Mouse (Mus musculus) gastrocnemius, adult 2 months (tissue): Measurements from ENCODE around the gene Slc35a2. TPM values are rescaled to one million over a fixed set of nuclear protein-coding genes. Genes with fewer than 3 reads are reported as not detected.

Experiments used
- DNase-seq: peaks from one replicate; pipeline ENCODE4 v3.0.0; 2022
- H3K27ac ChIP-seq: fragments of 200-600 bp; 2 replicates; pipeline ENCODE4 v1.8.1; 2022; ENCODE audit warnings: mild to moderate bottlenecking
- H3K4me3 ChIP-seq: fragments of 200-600 bp; 2 replicates; pipeline ENCODE4 v1.8.1; 2022; ENCODE audit warnings: mild to moderate bottlenecking, moderate library complexity
- CTCF ChIP-seq: fragments of 200-600 bp; IDR thresholded peaks from 2 replicates; pipeline ENCODE4 v1.8.1; 2022; ENCODE audit warnings: antibody characterized with exemption, mild to moderate bottlenecking, moderate library complexity
- intact Hi-C: fragments of 180-260 bp; cut with DNase I; formaldehyde crosslinking; loops from one replicate; pipeline ENCODE4 v1.15.1; 2025
- long read RNA-seq, 2 experiments: library from polyadenylated mRNA; stranded (forward); transcript quantifications; one replicate each; pipeline ENCODE4 v2.0.0; 2021
- total RNA-seq, 2 experiments: library from RNA; stranded (reverse); gene quantifications; 2 replicates each; pipeline ENCODE4 v1.2.3; 2021

The Slc35a2 gene
- total RNA-seq: 10 to 100 TPM in 1 of 2 experiments, 1 to 10 TPM in 1; 8.8 to 10.9 TPM
- long read RNA-seq, experiment 1, transcript Slc35a2-202 (4 exons, 3,094 nt): major isoform, 5 of 10 reads
- long read RNA-seq, experiment 1, partial matches to known transcripts: 0 of 10 reads
- long read RNA-seq, experiment 1, other reads (novel, unspliced or antisense): 3 of 10 reads
- long read RNA-seq, experiment 2, partial matches to known transcripts: 0 of 5 reads
- long read RNA-seq, experiment 2, other reads (novel, unspliced or antisense): 0 of 5 reads

DNA sequence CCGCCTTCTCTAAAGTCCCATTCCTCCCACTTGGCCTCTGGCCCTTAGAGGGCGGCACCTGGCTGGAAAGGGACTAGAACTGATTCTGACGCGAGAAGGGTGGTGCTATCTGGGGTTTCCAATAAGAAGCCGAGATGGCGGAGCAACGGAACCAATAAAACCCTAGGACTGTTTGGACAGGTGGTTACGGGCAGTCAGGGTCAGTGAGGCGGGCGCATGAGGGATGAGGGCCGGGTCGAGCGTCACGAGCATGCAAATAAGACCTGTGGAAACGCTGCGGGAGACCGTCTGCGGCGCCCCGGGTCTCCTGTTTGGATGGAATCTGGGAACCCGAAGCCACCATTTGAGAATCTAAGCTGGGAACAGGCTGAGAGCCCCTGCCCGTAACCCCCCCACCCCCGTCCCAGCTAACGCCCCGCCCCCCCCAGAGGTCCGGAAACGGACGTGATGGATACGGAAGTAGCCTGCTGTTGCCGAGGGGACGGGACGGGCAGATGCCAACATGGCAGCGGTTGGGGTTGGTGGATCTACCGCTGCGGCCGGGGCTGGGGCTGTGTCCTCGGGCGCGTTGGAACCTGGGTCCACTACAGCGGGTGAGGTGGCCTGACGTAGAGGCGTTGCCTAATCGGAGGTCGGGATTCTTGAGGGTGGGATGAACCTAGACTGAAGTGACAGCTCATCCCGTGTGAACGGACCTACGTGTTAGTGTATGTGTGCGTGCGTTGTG, at the start of gene Slc35a2:
Slc35a2 (plus strand) TSS at position 188 of the 727 bp plus-strand sequence.
- intact Hi-C loops: no loop called here
- Histone ChIP-seq H3K4me3 (peak within 1 kb of the TSS; percentile 78), H3K27ac (peak within 1 kb of the TSS; percentile 93)
- peak; percentile 0; the same call in 1 of the 2 replicates for TF ChIP-seq CTCF
- DNase-seq: peak; percentile 92

DNA sequence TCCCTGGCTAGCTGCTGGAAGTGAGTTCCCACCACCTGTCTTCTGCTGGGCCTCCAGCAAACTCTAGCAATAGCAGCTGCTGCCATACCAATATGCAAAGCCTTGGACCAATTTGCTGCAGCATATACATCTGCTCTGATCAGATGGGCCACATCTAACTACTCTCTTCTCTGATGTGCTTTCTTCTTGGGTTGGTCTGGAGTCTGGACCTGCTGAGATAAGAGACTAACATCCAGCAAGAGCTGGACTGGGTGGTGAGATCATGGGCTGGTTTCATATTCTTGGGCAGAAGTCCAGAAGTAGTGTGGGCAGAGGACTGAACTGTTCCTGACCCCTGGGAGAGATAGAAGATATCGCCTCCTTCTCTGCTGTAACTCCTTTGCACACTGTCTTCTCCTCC, 46.7 kb upstream of the Slc35a2 start:
- intact Hi-C loops: no loop called here
- Histone ChIP-seq H3K27ac (no peak overlapping the region), H3K4me3 (no peak overlapping the region)
- DNase-seq: no peak
- no peak for TF ChIP-seq CTCF

DNA sequence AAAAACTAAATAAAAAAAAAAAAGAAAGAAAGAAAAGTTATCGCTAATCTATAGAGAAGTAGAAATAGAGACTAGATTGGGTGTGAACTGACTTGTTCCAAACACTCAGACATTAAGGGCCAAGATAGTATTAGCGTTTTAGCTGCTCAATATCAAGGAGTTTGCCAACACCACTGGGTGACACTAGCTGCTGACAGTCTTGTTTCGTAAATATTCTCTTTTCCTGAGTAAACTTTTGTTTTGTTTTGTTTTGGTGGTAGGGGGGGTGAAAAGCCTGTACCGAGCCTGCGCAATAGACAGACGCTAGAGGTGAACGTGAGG, 43.0 kb upstream of the Slc35a2 start:
- TF ChIP-seq CTCF: no peak
- peak overlapping the region; percentile 69 for H3K4me3 ChIP-seq
- DNase-seq: no peak
- intact Hi-C loops: loop anchor here (5.0 kb wide), 1 partner anchor 36 kb away; the partner anchor contains the start of gene Pim2
- H3K27ac ChIP-seq: peak overlapping the region; percentile 93

DNA sequence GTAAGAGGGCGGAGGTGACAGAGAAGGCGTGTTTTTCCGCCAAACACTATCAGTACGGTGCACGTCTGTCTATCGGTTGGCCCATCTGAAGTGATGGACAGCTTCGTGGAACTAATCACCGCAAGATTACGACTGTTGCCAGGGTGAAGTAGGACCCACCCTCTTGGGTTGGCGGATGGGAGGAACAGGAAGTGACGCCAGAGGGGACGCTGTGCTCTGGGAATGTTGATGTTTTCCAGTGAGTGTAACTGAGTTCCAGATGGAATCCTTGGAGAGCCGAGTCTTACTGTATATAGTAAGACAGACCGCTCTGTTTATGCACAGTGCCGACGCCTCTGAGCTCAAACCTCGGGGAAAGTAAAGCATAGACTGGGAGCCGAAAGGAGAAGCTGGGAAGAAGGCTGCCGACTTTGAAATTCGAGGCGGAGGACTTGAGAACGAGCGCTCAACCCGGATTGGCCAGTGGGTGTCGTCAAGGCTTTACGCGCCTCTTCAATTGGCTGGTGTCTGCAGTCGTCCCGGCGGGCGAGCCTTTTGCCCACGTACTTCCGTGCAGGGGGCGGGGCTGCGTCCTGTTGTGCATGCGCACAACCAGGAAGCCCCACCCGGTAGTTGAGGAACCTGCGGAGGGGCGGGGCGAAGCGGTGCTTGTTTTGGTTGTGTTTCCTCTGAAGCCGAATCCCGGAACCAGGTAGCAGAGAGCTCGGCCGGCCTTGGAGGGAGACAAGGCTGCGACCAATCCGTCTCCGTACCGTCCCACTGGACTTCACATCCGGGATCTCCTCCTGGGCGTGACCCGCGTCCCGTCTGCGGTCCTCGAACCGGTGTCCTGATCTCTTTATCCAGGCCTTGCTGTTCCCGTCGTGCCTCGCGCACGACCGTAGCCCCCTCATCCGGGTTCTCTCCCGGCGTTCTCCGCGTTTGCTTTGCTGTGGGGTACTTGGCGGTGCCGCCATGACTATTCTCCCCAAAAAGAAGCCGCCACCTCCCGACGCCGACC, 42.4 kb upstream of the Slc35a2 start, which contains the start of gene Otud5:
Otud5 (plus strand) TSS at position 202 of the 1,000 bp plus-strand sequence.
- Histone ChIP-seq H3K27ac (peak within 1 kb of the TSS; percentile 96), H3K4me3 (peak within 1 kb of the TSS; percentile 74)
- no peak for TF ChIP-seq CTCF
- peak; percentile 96 for DNase-seq
- intact Hi-C loops: loop anchor here (5.0 kb wide), 1 partner anchor 36 kb away; the partner anchor contains the start of gene Pim2

DNA sequence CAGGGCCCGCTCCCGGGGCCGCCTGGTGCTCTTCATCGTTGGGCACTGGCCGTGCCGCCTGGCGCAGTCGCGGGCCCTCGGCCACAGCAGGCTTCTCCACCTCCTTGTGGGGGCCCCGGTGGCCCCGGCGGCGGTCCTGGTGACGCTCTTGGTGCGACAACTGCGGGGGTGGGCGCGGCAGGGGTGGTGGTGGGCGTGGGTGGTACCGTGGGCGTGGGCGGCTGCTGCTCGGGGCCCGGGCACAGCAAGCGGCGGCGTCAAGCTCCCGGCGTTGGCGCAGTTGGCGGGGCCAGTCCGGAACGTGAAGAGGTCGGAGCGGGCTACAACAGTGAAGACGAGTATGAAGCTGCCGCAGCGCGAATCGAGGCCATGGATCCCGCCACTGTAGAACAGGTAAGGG, 41.5 kb upstream of the Slc35a2 start:
- Histone ChIP-seq H3K27ac (peak overlapping the region; percentile 96), H3K4me3 (peak overlapping the region; percentile 74)
- peak; percentile 29 for DNase-seq
- TF ChIP-seq CTCF: no peak
- intact Hi-C loops: loop anchor here (5.0 kb wide), 1 partner anchor 35 kb away; the partner anchor contains the start of gene Pim2

DNA sequence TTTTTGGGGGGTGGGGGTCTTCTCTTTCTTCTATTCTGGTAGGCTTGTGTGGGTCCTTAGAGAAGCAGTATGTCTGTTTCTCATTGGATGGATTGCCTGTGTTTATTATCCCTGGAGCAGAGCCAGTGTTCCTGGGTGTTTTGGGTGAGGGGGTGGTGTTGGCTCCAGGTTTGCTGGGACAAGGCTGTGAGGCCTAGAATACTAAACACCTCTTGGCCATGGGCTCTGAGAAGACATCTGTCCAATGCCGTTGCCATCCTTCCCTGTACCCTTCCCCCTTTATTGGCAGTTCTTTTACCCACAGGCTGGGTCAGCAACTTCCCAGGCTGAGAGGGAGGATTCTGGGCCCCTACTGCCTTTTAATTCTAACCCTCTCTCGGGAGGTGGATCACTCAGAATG, 36.0 kb upstream of the Slc35a2 start:
- no peak overlapping the region for H3K4me3 ChIP-seq
- intact Hi-C loops: loop anchor here (5.0 kb wide), 1 partner anchor 99 kb away; the partner anchor contains the start of gene Hdac6
- no peak overlapping the region for H3K27ac ChIP-seq
- TF ChIP-seq CTCF: no peak
- DNase-seq: no peak

DNA sequence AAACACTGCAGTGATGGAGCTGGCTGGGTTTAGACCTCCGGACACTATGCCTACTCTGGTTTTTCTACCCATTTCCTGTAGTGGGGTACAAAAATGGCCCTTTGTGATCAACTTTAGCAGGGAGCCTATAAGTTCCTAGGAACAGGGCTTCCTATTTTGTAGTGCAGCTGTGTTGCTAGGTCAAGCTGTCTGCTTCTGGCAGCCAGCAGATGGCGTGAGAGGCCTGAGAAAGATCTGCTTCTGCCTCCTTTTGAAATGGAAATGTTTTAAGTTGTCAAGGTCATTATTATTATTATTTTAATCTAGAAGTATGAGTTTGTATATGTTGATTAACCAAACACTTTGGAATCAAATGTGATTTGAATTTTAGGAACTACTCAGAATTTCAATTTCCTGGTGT, 29.2 kb upstream of the Slc35a2 start:
- intact Hi-C loops: loop anchor here (5.0 kb wide), 1 partner anchor 163 kb away; the partner anchor contains the start of gene Glod5

DNA sequence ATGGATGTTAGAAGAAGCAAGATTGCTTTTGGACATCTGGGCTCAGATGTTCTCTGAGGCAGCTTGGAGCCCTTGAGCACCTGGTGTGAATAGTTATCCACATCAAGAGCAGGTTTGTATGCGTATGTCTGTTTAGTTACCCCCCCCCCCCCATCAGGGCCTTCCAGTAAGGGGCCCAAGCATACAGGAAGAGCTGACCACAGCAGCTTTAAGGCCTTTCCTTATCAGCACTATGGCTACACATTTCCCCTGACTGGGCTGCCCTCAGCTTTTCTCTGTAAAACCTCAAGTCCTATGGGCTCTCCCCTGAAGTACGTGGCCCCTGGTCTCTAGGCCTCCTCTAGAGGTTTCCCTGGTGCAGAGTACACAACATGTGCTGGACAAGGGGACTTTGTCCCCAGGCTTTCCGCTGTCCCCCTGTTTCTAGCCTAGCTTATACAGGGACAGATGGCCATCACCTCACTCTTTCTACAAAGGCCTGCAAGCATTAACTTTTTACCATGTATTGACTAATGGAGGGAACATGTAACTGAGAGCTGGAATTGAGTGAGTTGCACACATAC, 24.6 kb upstream of the Slc35a2 start:
- Histone ChIP-seq H3K4me3 (no peak overlapping the region), H3K27ac (no peak overlapping the region)
- no peak for TF ChIP-seq CTCF
- DNase-seq: no peak
- intact Hi-C loops: no loop called here

More for the DNA sequence above, 29.2 kb upstream of the Slc35a2 start:
- peak; percentile 71 for TF ChIP-seq CTCF
- Histone ChIP-seq H3K27ac (no peak overlapping the region), H3K4me3 (no peak overlapping the region)
- peak; percentile 44 for DNase-seq

DNA sequence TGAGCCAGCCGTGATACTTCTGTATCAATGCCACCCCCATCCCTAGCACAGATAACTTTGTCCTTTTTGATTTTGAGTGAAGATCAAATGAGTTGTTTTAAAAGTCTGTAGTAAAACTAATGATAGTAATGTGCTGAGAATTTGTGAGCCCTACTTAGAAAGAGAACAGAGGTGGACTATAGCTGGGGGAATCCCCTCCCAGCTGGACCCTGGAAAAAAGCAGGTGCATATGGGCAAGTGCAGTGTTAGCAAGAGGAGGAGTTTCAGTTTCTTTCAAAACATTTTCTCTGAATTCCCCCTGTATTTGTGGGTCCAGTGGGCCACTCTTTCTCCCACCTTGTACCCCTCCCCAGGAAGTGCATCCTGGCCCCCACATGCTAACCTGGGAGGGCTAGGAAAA, 20.6 kb upstream of the Slc35a2 start:
- DNase-seq: no peak
- Histone ChIP-seq H3K27ac (no peak overlapping the region), H3K4me3 (no peak overlapping the region)
- intact Hi-C loops: no loop called here
- TF ChIP-seq CTCF: no peak

DNA sequence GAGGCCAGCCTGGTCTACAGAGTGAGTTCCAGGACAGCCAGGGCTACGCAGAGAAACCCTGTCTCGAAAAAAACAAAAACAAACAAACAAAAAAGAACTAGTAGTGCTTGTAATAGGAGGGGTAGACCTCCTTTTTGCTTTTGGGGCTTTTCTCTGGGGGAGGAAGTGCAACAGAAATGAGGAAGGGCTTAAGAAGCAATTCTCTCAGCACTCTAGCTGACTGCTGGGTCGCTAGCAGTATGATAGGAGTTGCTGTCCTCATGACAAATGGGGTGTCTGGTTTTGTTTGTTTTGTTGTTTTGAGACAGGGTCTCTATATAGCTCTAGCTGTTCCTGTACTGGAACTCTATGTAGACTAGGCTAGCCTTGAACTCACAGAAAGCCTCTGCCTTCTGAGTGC, 19.3 kb upstream of the Slc35a2 start:
- DNase-seq: no peak
- H3K4me3 ChIP-seq: no peak overlapping the region
- intact Hi-C loops: no loop called here
- no peak overlapping the region for H3K27ac ChIP-seq
- no peak for TF ChIP-seq CTCF

DNA sequence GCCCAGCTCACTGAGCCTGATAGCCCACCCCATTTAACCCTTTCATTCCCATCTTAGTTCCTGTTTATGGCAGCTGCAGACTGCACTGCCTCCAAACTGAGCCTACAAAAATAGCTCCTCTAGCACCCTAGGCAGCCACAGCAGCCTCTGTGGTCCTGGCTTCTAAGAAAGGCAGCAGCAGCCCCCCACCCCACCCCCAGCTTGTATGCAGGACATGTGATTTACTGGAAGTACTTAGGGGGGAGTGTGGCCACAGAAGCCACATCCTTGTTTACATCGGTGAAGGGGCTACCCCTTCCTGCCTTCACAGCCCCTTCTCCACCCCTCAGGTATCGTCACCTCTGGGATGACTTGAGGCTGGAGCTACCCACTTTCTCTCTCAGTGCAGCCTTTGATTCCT, 18.5 kb upstream of the Slc35a2 start:
- Histone ChIP-seq H3K27ac (no peak overlapping the region), H3K4me3 (no peak overlapping the region)
- intact Hi-C loops: no loop called here
- TF ChIP-seq CTCF: no peak
- DNase-seq: no peak

DNA sequence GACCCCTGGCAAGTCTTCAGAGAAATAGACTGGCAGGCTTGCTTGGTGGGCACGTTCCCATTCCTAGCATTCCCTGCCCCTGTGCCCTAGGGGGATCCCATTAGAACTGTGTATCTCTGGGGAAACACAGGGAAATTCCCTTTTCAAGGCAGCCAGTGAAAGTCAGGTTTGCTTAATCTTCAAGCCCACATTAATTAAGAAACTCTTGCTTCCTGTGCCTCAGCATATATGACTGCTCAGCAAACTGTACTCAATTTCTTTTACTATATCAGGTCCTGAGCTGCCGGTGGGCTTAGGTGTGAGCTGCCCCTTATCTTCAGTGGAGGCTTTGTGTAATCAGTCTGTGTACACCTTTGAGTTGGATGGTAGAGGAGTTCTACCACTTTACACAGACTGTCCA, 18.0 kb upstream of the Slc35a2 start:
- no peak for TF ChIP-seq CTCF
- DNase-seq: no peak
- Histone ChIP-seq H3K4me3 (no peak overlapping the region), H3K27ac (no peak overlapping the region)
- intact Hi-C loops: no loop called here
